Mouse (Mus musculus): ENCODE measurements around the gene Igsf23. TPM values are rescaled to one million over a fixed set of nuclear protein-coding genes. Genes with fewer than 3 reads are reported as not detected.

Gene Igsf23
- polyA plus RNA-seq, 1 experiment from 2014 or later = 0.13 TPM

DNA sequence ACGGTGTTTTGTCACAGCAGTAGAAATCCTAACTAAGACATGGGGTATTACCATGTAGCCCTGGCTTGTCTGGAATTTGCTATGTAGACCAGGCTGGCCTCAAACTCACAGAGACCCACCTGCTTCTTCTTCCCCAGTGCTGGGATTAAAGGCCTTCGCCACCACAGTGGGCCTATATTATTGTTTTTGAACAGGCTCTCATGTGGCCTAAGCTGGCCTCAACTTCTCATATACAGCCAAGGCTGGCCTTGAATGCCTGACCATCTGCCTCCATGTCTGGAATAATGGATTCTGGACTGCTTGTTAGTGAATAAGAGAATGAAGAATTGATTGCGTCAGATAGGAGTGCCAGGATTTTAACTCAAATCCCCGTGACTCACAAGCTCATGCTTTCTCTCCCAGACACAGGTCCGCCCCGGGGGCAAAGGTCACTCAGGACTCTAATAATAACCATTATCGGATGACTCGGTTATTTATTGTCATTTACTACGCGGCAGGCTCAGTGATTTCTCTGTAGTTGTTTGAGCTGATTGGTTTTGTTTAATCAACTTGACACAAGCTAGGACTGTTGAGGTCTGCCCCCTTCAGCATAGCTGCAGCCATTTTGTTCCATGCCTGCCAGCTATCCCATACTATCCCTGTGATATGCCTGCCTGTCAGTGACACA, 1.9 kb upstream of the Igsf23 start:
- no peak for ATAC-seq (ENCODE audit: low FRiP score)
- H3K9ac ChIP-seq = no peak overlapping the region
- no peak overlapping the region for H3K27ac ChIP-seq
- WGBS = 44% methylated on average over 10 of the region's 10 CpGs
- H3K4me2 ChIP-seq = no peak overlapping the region
- no peak overlapping the region for H3K4me3 ChIP-seq
- no peaks in the 10 kb centered on the region for H3K4me1 ChIP-seq (replicated peaks)
- no peaks in the 10 kb centered on the region for H3K9me3 ChIP-seq
- H3K36me3 ChIP-seq = no peaks in the 10 kb centered on the region
- no peaks in the 10 kb centered on the region for H3K27me3 ChIP-seq

- Histone ChIP-seq H3K4me2 (no peak overlapping the region), H3K27me3 (no peaks in the 10 kb centered on the region), H3K4me1 (replicated peaks) (no peaks in the 10 kb centered on the region), H3K9me3 (no peaks in the 10 kb centered on the region), H3K4me3 (no peak overlapping the region), H3K27ac (no peak overlapping the region), H3K36me3 (no peaks in the 10 kb centered on the region), H3K9ac (no peak overlapping the region)
- WGBS = 70% methylated on average over 10 of the region's 10 CpGs
- ATAC-seq (ENCODE audit: low FRiP score) = no peak
Measured at GRCm38 (mm10) chr7:19949996-19950395, 560 bp downstream of the Igsf23 start.

GRCm38 (mm10) chr7:19948956-19949355, 1.6 kb downstream of the Igsf23 start:
- ATAC-seq (ENCODE audit: low FRiP score) = no peak
- Histone ChIP-seq H3K4me2 (no peak overlapping the region), H3K27ac (no peak overlapping the region), H3K4me3 (no peak overlapping the region), H3K9ac (no peak overlapping the region), H3K27me3 (no peaks in the 10 kb centered on the region), H3K36me3 (no peaks in the 10 kb centered on the region), H3K4me1 (replicated peaks) (no peaks in the 10 kb centered on the region), H3K9me3 (no peaks in the 10 kb centered on the region)
- 77% methylated on average over 12 of the region's 12 CpGs for WGBS

- no peak for ATAC-seq (ENCODE audit: low FRiP score)
- H3K36me3 ChIP-seq = no peaks in the 10 kb centered on the region
- H3K9me3 ChIP-seq = no peaks in the 10 kb centered on the region
- no peaks in the 10 kb centered on the region for H3K4me1 ChIP-seq (replicated peaks)
- H3K27ac ChIP-seq = no peak overlapping the region
- 92% methylated on average over 13 of the region's 13 CpGs for WGBS
- H3K9ac ChIP-seq = no peak overlapping the region
- H3K27me3 ChIP-seq = no peaks in the 10 kb centered on the region
- no peak overlapping the region for H3K4me3 ChIP-seq
- no peak overlapping the region for H3K4me2 ChIP-seq
Measured at GRCm38 (mm10) chr7:19945821-19946515, 4.6 kb downstream of the Igsf23 start.

DNA sequence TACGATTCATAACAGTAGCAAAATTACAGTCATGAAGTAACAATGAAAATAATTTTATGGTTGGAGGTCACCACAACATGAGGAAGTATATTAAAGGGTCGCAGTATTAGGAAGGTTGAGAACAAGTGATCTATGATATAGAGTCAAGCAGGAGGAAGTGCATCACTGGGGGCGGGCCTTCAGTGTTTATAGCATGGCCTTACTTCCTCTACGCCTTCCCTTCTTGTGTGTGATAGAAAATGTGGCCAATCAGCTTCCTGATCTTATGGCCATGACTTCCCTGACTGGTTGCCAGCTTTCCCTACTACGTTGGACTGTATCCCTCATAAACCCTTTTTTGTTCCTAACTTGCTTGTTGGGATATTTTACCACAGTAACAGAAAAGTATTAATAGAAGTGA, 5.4 kb downstream of the Igsf23 start:
- Histone ChIP-seq H3K36me3 (no peaks in the 10 kb centered on the region), H3K9me3 (no peaks in the 10 kb centered on the region), H3K27me3 (no peaks in the 10 kb centered on the region), H3K4me3 (no peak overlapping the region), H3K4me1 (replicated peaks) (no peaks in the 10 kb centered on the region), H3K9ac (no peak overlapping the region), H3K27ac (no peak overlapping the region), H3K4me2 (no peak overlapping the region)
- 94% methylated on average over 5 of the region's 5 CpGs for WGBS
- no peak for ATAC-seq (ENCODE audit: low FRiP score)

DNA sequence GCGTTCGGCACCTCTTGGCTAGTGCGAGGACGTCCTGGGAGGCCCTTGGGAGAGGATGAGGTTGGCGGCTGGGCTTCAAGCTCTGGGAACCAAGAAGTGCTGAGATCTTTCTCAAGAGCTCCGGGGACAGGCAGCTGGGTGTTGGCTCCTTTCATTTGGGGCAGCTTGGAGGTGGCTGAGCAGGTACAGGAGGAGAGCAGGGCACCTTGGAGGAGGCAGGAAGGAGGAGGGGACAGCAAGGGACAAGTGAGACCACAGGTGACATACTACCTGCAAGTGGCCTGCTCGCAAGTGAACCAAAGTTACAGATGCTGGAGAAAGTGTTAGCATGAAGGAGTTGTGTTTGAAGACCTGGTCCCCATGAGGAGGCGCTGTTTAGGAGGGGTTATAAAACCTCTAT, 5.8 kb downstream of the Igsf23 start:
- H3K4me1 ChIP-seq (replicated peaks) = no peaks in the 10 kb centered on the region
- no peak overlapping the region for H3K4me2 ChIP-seq
- no peak overlapping the region for H3K27ac ChIP-seq
- WGBS = 94% methylated on average over 8 of the region's 8 CpGs
- no peak for ATAC-seq (ENCODE audit: low FRiP score)
- no peak overlapping the region for H3K4me3 ChIP-seq
- H3K9ac ChIP-seq = no peak overlapping the region
- no peaks in the 10 kb centered on the region for H3K36me3 ChIP-seq
- no peaks in the 10 kb centered on the region for H3K27me3 ChIP-seq
- H3K9me3 ChIP-seq = no peaks in the 10 kb centered on the region

- no peak for ATAC-seq (ENCODE audit: low FRiP score)
- Histone ChIP-seq H3K4me1 (replicated peaks) (no peaks in the 10 kb centered on the region), H3K36me3 (no peaks in the 10 kb centered on the region), H3K27ac (no peak overlapping the region), H3K9ac (no peak overlapping the region), H3K4me3 (no peak overlapping the region), H3K9me3 (no peaks in the 10 kb centered on the region), H3K4me2 (no peak overlapping the region), H3K27me3 (no peaks in the 10 kb centered on the region)
- WGBS = 56% methylated on average over 5 of the region's 6 CpGs
Measured at GRCm38 (mm10) chr7:19940256-19940655, 10.3 kb downstream of the Igsf23 start.

- ATAC-seq (ENCODE audit: low FRiP score) = no peak
- no peaks in the 10 kb centered on the region for H3K4me1 ChIP-seq (replicated peaks)
Measured at GRCm38 (mm10) chr7:19939555-19940235, 10.9 kb downstream of the Igsf23 start.

DNA sequence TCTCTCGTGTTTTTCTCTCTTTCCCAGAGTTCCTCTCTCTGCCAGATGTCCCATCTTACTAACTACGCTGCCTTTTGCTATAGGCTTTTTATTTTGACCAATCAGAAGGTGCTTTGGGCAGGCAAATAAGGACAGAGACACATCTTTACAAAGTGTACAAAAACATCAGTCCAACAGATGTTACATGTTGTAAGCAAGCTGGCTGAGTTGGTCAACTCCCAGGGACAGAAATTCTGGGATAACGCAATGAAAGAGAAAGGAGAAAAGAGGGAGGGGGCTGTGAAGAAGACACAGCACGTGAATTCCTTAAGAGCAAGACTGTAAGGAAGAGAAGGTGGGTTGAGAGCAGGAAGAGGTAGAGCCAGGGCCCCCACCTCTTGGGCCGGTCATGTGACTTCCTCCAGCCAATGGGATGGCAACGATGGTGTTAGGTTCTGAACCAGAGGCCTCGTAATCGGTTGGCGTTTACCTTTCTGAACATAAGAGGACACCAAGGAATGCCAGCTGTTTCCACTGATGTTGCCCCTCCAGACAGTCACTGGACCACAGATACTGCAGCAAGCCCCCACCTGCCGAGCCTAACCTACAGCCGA, 13.2 kb downstream of the Igsf23 start:
- no peak overlapping the region for H3K27ac ChIP-seq
- H3K4me3 ChIP-seq = no peak overlapping the region
- no peak for ATAC-seq (ENCODE audit: low FRiP score)
- no peaks in the 10 kb centered on the region for H3K9me3 ChIP-seq
- H3K9ac ChIP-seq = no peak overlapping the region
- H3K4me2 ChIP-seq = no peak overlapping the region
- 85% methylated on average over 11 of the region's 11 CpGs for WGBS
- no peaks in the 10 kb centered on the region for H3K36me3 ChIP-seq
- H3K27me3 ChIP-seq = peaks cover 2% of the 10 kb centered on the region; the same call in 1 of the 2 replicates
- peaks cover 4% of the 10 kb centered on the region; the same call in 1 of the 2 replicates for H3K4me1 ChIP-seq (replicated peaks)

More at GRCm38 (mm10) chr7:19939555-19940235, 10.9 kb downstream of the Igsf23 start:
- H3K27me3 ChIP-seq = no peaks in the 10 kb centered on the region
- H3K4me3 ChIP-seq = no peak overlapping the region
- no peaks in the 10 kb centered on the region for H3K36me3 ChIP-seq
- 65% methylated on average over 11 of the region's 12 CpGs for WGBS
- H3K9me3 ChIP-seq = no peaks in the 10 kb centered on the region
- H3K4me2 ChIP-seq = no peak overlapping the region
- H3K9ac ChIP-seq = no peak overlapping the region
- H3K27ac ChIP-seq = no peak overlapping the region

- H3K4me2 ChIP-seq = no peak overlapping the region
- H3K9ac ChIP-seq = no peak overlapping the region
- H3K4me3 ChIP-seq = no peak overlapping the region
- H3K4me1 ChIP-seq (replicated peaks) = peaks cover 7% of the 10 kb centered on the region; the same call in 1 of the 2 replicates
- no peaks in the 10 kb centered on the region for H3K9me3 ChIP-seq
- ATAC-seq (ENCODE audit: low FRiP score) = no peak
- no peak overlapping the region for H3K27ac ChIP-seq
- H3K27me3 ChIP-seq = peaks cover 10% of the 10 kb centered on the region; the same call in 1 of the 2 replicates
- 84% methylated on average over 6 of the region's 6 CpGs for WGBS
- H3K36me3 ChIP-seq = no peaks in the 10 kb centered on the region
Measured at GRCm38 (mm10) chr7:19935961-19936360, 14.6 kb downstream of the Igsf23 start.

GRCm38 (mm10) chr7:19935171-19935751, 15.3 kb downstream of the Igsf23 start:
- Histone ChIP-seq H3K4me2 (no peak overlapping the region), H3K4me1 (replicated peaks) (peaks cover 7% of the 10 kb centered on the region; the same call in 1 of the 2 replicates), H3K9ac (no peak overlapping the region), H3K27me3 (peaks cover 10% of the 10 kb centered on the region; the same call in 1 of the 2 replicates), H3K4me3 (no peak overlapping the region), H3K36me3 (no peaks in the 10 kb centered on the region), H3K27ac (no peak overlapping the region), H3K9me3 (no peaks in the 10 kb centered on the region)
- ATAC-seq (ENCODE audit: low FRiP score) = no peak
- 82% methylated on average over 20 of the region's 20 CpGs for WGBS
